Mouse (Mus musculus) forebrain, embryonic 14.5 days (tissue): ENCODE measurements around the gene Cage1. TPM values are rescaled to one million over a fixed set of nuclear protein-coding genes. Genes with fewer than 3 reads are reported as not detected.

Experiments
- ATAC-seq: fragments of 200-750 bp; cut with Nextera tagmentation; 2 replicates; pipeline ENCODE4 v1.8.0; 2017; ENCODE audit warnings: mild to moderate bottlenecking, moderate library complexity
- DNase-seq: peaks from one replicate; pipeline ENCODE4 v3.0.0-alpha.2; 2015; ENCODE audit warnings: low spot score
- H3K27ac ChIP-seq: fragments of 300-500 bp; sonication (generic); 2 replicates; pipeline ENCODE4 v1.5.1; 2014; ENCODE audit warnings: low read depth, mild to moderate bottlenecking, control low read depth, low read length, moderate library complexity
- H3K27me3 ChIP-seq: fragments of 300-500 bp; sonication (generic); replicated peaks from 2 replicates; pipeline ENCODE4 v1.6.1; 2014; ENCODE audit warnings: low read length, control low read depth, mixed read lengths; ENCODE audit not compliant: control insufficient read depth, insufficient read depth
- H3K36me3 ChIP-seq: fragments of 300-500 bp; sonication (generic); 2 replicates; pipeline ENCODE4 v1.6.1; 2014; ENCODE audit warnings: low read length, control low read depth; ENCODE audit not compliant: control insufficient read depth, insufficient read depth
- H3K4me1 ChIP-seq: fragments of 300-500 bp; sonication (generic); 2 replicates; pipeline ENCODE4 v1.6.1; 2014; ENCODE audit warnings: antibody characterized with exemption, low read length, control low read depth; ENCODE audit not compliant: control insufficient read depth, insufficient read depth
- H3K4me2 ChIP-seq: fragments of 300-500 bp; sonication (generic); 2 replicates; pipeline ENCODE4 v1.6.1; 2014; ENCODE audit warnings: mild to moderate bottlenecking, control low read depth, low read length
- H3K4me3 ChIP-seq: fragments of 300-500 bp; sonication (generic); 2 replicates; pipeline ENCODE4 v1.5.1; 2014; ENCODE audit warnings: low read depth, low read length, control low read depth
- H3K9ac ChIP-seq: fragments of 300-500 bp; sonication (generic); 2 replicates; pipeline ENCODE4 v1.6.1; 2014; ENCODE audit warnings: mild to moderate bottlenecking, low read length, control low read depth, moderate library complexity
- H3K9me3 ChIP-seq: fragments of 300-500 bp; sonication (generic); replicated peaks from 2 replicates; pipeline ENCODE4 v1.6.1; 2016; ENCODE audit warnings: low read length, control low read depth, mixed read lengths; ENCODE audit not compliant: control insufficient read depth
- WGBS: fragments of 180-500 bp; shearing (Covaris S2); extraction: QIAGEN DNeasy Blood & Tissue Kit; methylation state at CpG from one replicate; pipeline ENCODE4 v1.1.7; 2014; 5-methylcytosine and 5-hydroxymethylcytosine counted together
- polyA plus RNA-seq: library from polyadenylated mRNA; unstranded; fragments of >200 nt; fragmentation: Nextera tagmentation; extraction: Ambion mirVana; gene quantifications from 2 replicates; pipeline ENCODE4 v1.2.1, GENCODE M21; 2014

Gene Cage1
- 1.3 and 1.8 TPM in 2 replicates for polyA plus RNA-seq

DNA sequence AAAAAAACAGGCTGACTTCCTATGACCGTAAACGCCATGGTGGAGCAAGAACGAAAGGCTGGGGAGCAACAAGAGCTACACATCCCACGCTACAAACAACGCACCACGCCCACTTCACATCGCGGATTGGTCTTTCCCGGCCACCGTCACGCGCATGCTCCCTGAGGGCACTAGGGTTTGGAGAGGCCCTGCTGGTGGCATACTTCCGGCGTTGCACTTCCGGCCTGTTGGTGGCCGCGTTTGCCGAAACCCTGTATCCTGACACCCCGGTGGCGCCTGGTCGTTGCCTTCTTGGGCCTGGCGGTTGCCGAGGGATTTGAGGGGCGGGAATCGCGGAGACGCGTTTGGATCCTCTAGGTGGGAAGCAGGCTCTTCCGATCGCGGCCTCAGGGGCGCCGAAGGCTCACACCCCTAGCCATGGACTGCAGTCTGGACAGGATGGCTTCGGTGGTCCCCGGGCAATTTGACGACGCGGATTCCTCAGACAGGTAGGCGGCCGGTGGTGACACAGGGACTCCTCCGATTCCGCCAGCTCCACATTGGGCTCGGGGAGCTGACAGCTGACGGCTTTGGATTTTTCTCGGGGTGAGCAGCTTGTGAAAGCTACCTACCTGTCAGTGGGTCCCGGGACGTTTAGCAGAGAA lies at the start of gene Cage1:
Cage1 (minus strand) TSS at position 26 of the 644 bp plus-strand sequence.
- H3K9ac ChIP-seq: peak within 1 kb of the TSS; percentile 86
- WGBS: under 1% methylated on average over 47 of the region's 47 CpGs
- peaks cover 10% of the 10 kb centered on the region for H3K4me1 ChIP-seq

DNA sequence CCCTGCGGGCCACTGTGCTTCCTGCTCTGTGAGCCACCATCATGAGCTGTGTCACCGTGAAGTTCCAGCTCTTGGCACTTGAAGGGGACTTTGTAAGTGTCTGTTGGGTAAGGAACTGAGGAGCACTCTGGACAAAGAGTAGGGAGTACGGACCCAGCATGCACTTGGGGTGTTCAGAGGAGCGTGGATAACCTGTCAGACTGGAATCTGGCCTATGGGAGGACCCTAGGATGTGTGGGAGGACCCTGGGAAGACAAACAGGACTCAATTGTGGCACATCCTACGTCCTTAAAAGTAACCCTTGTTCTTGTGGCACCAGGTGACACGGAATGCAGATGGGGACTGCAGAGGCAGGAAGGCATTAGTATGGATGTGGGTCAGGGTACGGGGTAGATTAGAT lies 44.3 kb upstream of the Cage1 start:
- Histone ChIP-seq H3K4me3 (no peak overlapping the region), H3K27me3 (no peaks in the 10 kb centered on the region), H3K9ac (no peak overlapping the region), H3K9me3 (no peaks in the 10 kb centered on the region), H3K4me2 (no peak overlapping the region), H3K4me1 (no peaks in the 10 kb centered on the region), H3K36me3 (no peaks in the 10 kb centered on the region), H3K27ac (no peak overlapping the region)
- ATAC-seq: no peak
- DNase-seq: no peak
- 79% methylated on average over 7 of the region's 7 CpGs for WGBS

More for the DNA sequence above, at the start of gene Cage1:
- Histone ChIP-seq H3K27me3 (no peaks in the 10 kb centered on the region), H3K9me3 (no peaks in the 10 kb centered on the region), H3K27ac (peak within 1 kb of the TSS; percentile 64; the same call in 1 of the 2 replicates), H3K4me3 (peak within 1 kb of the TSS; percentile 77), H3K36me3 (peaks cover 20% of the 10 kb centered on the region), H3K4me2 (peak within 1 kb of the TSS; percentile 88)
- ATAC-seq (peak; percentile 99), DNase-seq (peak; percentile 98)

DNA sequence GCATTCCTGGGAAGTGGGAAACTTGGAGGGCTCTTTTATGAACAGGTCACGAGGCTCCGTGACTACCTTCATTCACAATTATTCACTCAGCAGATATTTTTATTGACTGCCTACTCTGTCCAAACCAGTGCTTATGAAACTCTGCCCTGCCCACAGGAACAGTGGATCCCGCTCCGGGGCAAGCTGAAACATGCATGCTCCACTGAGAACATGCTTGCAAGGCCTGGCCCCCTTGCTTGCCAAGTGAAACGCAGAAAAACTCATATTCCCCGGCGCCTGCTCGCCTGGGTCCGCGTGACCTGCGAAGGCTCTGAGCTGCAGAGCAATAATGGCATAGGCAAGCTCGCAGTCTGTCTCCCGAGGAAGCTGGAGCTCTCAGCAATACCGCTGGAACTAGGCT lies 43.9 kb upstream of the Cage1 start:
- WGBS: 87% methylated on average over 14 of the region's 14 CpGs
- H3K36me3 ChIP-seq: no peaks in the 10 kb centered on the region
- no peaks in the 10 kb centered on the region for H3K27me3 ChIP-seq
- no peaks in the 10 kb centered on the region for H3K4me1 ChIP-seq
- DNase-seq (no peak), ATAC-seq (no peak)
- no peak overlapping the region for H3K4me3 ChIP-seq
- H3K9ac ChIP-seq: no peak overlapping the region
- no peak overlapping the region for H3K4me2 ChIP-seq
- H3K9me3 ChIP-seq: no peaks in the 10 kb centered on the region
- H3K27ac ChIP-seq: no peak overlapping the region

DNA sequence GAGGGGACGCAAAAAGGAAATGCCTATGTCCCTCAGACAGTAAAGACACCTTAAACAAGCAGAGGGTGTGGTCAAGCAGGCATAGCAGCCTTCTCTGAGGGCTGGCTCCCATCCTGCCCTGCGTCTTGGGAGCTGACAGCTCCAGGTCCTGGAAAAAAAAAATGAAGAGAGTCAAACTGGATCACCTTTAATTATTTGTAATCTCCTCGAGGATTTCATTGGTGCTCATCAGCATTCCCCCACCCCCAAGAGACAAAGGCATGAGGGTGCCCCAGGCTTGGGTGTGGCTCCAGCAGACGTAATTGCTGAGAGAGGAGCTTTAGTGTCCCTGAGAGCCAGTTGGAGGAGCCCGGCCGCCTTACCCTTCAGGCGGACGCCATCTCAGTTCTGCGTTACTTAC lies 43.1 kb upstream of the Cage1 start:
- no peaks in the 10 kb centered on the region for H3K27me3 ChIP-seq
- H3K4me1 ChIP-seq: no peaks in the 10 kb centered on the region
- no peaks in the 10 kb centered on the region for H3K9me3 ChIP-seq
- H3K36me3 ChIP-seq: no peaks in the 10 kb centered on the region
- no peak overlapping the region for H3K4me2 ChIP-seq
- H3K9ac ChIP-seq: no peak overlapping the region
- no peak overlapping the region for H3K27ac ChIP-seq
- DNase-seq (no peak), ATAC-seq (no peak)
- 54% methylated on average over 9 of the region's 9 CpGs for WGBS
- no peak overlapping the region for H3K4me3 ChIP-seq

DNA sequence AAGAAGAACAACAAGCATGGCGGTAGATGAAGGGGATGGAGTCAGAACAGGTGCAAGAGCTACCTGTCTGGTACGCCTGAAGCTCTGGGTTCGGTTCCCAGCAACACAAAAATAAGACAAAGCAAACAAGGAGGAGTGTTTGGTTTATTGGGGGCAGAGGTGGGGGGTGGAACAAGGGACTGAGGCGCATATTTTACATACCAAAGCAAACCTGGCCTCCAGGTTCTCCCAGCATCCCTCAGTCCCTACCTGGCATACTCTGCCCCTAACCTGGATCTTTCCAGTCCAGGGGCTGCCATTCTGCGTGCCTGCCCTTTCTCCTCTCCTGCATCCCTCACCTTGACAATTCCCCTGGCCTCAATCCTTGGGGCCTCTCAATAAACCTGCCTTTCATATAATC lies 42.5 kb upstream of the Cage1 start:
- no peaks in the 10 kb centered on the region for H3K9me3 ChIP-seq
- H3K4me2 ChIP-seq: no peak overlapping the region
- ATAC-seq: no peak
- no peaks in the 10 kb centered on the region for H3K27me3 ChIP-seq
- no peak overlapping the region for H3K9ac ChIP-seq
- no peak overlapping the region for H3K27ac ChIP-seq
- H3K4me3 ChIP-seq: no peak overlapping the region
- no peaks in the 10 kb centered on the region for H3K36me3 ChIP-seq
- 89% methylated on average over 5 of the region's 5 CpGs for WGBS
- H3K4me1 ChIP-seq: no peaks in the 10 kb centered on the region
- no peak for DNase-seq

DNA sequence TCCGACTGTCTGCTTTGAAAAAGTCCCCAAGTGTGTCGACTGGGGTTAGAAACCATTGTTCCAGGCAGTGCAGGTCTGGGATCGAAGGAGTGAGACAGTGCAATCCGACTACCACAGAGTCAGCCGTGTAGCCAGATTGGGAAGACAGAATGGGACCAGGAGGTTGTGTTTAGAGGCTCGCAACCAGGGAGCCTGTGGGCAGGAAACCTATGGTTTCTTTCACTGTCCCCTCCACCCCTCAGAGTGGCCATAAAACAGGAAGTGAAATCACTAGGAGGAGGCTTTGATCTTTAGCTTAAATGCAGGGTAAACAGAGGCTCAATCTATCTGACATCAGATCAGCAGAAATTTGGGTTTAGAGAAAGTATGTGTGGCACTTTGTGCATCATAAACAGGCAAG lies 42.0 kb upstream of the Cage1 start:
- no peaks in the 10 kb centered on the region for H3K4me1 ChIP-seq
- no peak overlapping the region for H3K9ac ChIP-seq
- WGBS: 51% methylated on average over 6 of the region's 6 CpGs
- H3K27ac ChIP-seq: no peak overlapping the region
- no peak for DNase-seq
- no peaks in the 10 kb centered on the region for H3K27me3 ChIP-seq
- no peaks in the 10 kb centered on the region for H3K36me3 ChIP-seq
- no peak for ATAC-seq
- H3K4me2 ChIP-seq: no peak overlapping the region
- H3K4me3 ChIP-seq: no peak overlapping the region
- no peaks in the 10 kb centered on the region for H3K9me3 ChIP-seq

DNA sequence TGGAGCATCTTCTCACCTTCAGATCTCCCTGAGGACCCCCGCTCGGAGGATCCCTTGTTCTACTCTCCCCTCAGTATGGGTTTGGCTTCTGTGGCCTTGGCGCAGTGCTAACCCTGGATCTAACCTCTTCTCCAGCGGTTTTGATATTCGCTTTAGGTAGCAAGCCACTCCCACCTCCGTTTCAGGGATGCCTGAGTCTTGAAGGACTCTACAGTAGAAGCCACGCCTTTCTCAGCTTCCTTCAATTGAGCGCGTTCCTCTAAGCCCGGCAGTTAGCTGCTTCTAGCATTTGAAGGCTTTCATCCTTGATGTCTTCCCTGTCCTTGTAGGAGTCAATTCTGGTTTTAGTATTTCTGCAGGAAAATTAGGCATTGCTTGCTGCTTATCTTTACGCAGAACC lies 40.2 kb upstream of the Cage1 start:
- Histone ChIP-seq H3K27me3 (no peaks in the 10 kb centered on the region), H3K4me1 (no peaks in the 10 kb centered on the region), H3K27ac (no peak overlapping the region), H3K9ac (no peak overlapping the region), H3K9me3 (no peaks in the 10 kb centered on the region), H3K36me3 (no peaks in the 10 kb centered on the region), H3K4me2 (no peak overlapping the region), H3K4me3 (no peak overlapping the region)
- 27% methylated on average over 11 of the region's 11 CpGs for WGBS
- DNase-seq (no peak), ATAC-seq (no peak)

DNA sequence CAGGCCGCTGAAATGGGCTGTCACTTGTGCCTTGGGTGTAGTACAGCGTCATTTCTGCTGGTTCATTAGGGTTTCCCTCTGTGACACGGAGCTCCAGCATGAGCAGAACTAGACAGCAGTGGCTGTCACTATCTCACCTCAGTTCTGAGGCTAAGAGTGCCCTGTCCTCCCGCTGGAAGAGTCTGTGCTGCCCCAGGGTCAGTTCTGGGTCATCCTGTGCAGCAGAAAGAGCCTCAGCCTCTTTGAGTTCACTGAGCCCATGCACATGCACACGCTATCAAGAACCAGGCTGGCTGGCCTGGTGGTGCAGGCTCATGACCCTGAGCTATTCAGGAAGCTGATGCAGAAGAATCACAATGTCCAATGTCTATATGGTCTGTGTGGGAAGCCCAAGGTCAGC lies 37.5 kb upstream of the Cage1 start:
- Histone ChIP-seq H3K4me3 (no peak overlapping the region), H3K4me1 (no peaks in the 10 kb centered on the region), H3K27me3 (no peaks in the 10 kb centered on the region), H3K27ac (no peak overlapping the region), H3K9ac (no peak overlapping the region), H3K36me3 (no peaks in the 10 kb centered on the region), H3K9me3 (no peaks in the 10 kb centered on the region), H3K4me2 (no peak overlapping the region)
- WGBS: 75% methylated on average over 5 of the region's 5 CpGs
- DNase-seq (no peak), ATAC-seq (no peak)

DNA sequence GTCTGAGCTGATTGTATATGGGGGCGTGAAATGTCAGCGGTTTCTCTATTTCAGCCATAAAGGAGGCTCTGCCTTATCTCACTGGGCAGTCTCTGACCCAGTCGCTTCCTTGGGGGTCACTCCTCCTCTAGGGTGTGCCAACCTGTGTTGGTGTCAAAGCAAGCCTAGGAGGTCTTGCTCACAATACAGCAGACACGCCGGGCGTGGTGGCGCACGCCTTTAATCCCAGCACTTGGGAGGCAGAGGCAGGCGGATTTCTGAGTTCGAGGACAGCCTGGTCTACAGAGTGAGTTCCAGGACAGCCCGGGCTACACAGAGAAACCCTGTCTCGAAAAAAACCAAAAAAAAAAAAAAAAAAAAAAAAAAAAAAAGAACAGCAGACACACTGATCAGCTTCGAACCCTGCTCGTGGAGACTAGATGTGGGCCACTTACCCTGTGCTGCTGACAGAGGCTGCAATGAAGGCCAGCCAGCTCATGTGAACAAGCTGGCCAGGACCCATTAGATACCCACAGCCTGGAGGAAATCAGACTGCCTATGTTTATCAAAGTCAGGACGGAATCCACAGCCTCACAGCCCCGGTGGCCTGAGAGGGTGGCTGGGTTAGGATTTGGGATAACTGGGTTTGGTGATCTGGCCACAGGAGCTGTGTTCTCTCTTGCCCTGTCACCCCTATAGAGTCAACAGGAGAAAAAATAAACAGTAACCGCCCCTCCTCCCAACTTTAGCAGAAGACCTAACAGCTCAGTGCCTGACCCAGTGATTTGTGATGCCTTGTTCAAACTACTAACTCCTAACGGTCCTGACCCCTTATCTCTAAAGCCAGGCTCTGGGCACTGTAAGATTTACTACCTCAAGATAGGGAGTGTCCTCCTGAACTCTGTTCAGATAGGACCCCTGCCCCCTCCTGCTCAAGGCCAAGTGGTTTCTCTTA lies 36.8 kb upstream of the Cage1 start:
- DNase-seq (no peak), ATAC-seq (no peak)
- Histone ChIP-seq H3K4me1 (no peaks in the 10 kb centered on the region), H3K27ac (no peak overlapping the region), H3K9me3 (no peaks in the 10 kb centered on the region), H3K27me3 (no peaks in the 10 kb centered on the region), H3K9ac (no peak overlapping the region), H3K4me3 (no peak overlapping the region), H3K4me2 (no peak overlapping the region), H3K36me3 (no peaks in the 10 kb centered on the region)
- WGBS: 91% methylated on average over 16 of the region's 18 CpGs
